ENCODE assay signal across 21 mouse cellular contexts in the genomic region with DNA sequence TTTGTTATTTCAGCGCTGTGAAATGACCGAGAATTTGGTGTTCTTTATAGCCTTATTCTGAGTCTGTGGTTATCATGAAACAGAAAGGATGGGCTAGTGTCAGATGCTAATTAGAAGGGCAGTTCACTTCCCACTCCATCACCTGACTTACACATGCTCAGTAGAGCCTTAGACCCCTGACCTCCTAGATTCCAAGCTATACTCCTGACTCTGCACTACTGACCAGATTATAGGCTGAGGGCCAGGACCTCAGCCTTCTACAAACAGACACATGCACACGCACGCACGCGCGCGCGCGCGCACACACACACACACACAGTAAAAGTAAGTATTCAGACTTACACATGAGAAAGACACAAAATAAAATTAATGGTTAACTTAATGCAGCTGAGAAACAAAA. TPM values are rescaled to one million over a fixed set of nuclear protein-coding genes. Genes with fewer than 3 reads are reported as not detected.
DNase-seq lines count a peak whose midpoint lies in the region; ATAC-seq and TF ChIP-seq lines count a peak whose summit lies in the region.
"Had no signal": no experiment of that assay in that cellular context is flagged by ENCODE, and none has a peak within 500 bp of the region (broad histone marks: within the 10 kb centered on the region; RNA-seq: fewer than 3 reads in every experiment).

No protein-coding gene starts in this region.

- no peak overlapping the region for H3K9ac ChIP-seq in liver, adult 2 months (ENCODE audit: low read depth, low read length)
- no peak overlapping the region for H3K9ac ChIP-seq in liver, embryonic 11.5 days (ENCODE audit: low read depth, low read length)
- H3K9ac ChIP-seq: embryonic facial prominence, embryonic 13.5 days; embryonic facial prominence, embryonic 15.5 days; forebrain, embryonic 12.5 days; forebrain, embryonic 15.5 days had no signal

- no peaks in the 10 kb centered on the region for H3K27me3 ChIP-seq in liver, adult 2 months (ENCODE audit: control insufficient read depth, insufficient read depth, low read length)
- no peaks in the 10 kb centered on the region for H3K27me3 ChIP-seq in liver, embryonic 11.5 days (replicated peaks; ENCODE audit: control insufficient read depth, insufficient read depth, low read length)
- H3K27me3 ChIP-seq: embryonic facial prominence, embryonic 13.5 days; embryonic facial prominence, embryonic 15.5 days; forebrain, embryonic 12.5 days; forebrain, embryonic 15.5 days had no signal

- no peak for ATAC-seq in liver, embryonic 11.5 days (replicated peaks; ENCODE audit: low FRiP score)

- 64% methylated on average over 11 of the region's 11 CpGs for WGBS in liver, adult 2 months
- WGBS in liver, embryonic 11.5 days: 93% methylated on average over 11 of the region's 11 CpGs

- TF ChIP-seq POLR2A in liver, adult 2 months (IDR thresholded peaks at IDR 0.05; ENCODE audit: extremely low read depth, insufficient read depth, low read length): no peak

- H3K79me2 ChIP-seq in liver, adult 2 months (ENCODE audit: control insufficient read depth, insufficient read depth, low read length): peaks cover 5% of the 10 kb centered on the region; the same call in 1 of the 2 replicates

- DNase-seq in heart, adult 11 months: peak; percentile 74
- no peak for DNase-seq in heart, postnatal 4 days
- peak; percentile 52 for DNase-seq in liver, adult 2 months (ENCODE audit: extremely low read depth, low read depth, low spot score)
- DNase-seq in liver, embryonic 11.5 days (ENCODE audit: low spot score): no peak
- no peak for DNase-seq in left cerebral cortex, adult 9 months (ENCODE audit: low spot score in 2 of 2)

- H3K4me1 ChIP-seq in liver, adult 2 months (ENCODE audit: control insufficient read depth, insufficient read depth, low read length): peaks cover 17% of the 10 kb centered on the region
- H3K4me1 ChIP-seq in liver, embryonic 11.5 days (replicated peaks; ENCODE audit: control insufficient read depth, insufficient read depth, low read length): no peaks in the 10 kb centered on the region
- H3K4me1 ChIP-seq: embryonic facial prominence, embryonic 13.5 days; forebrain, embryonic 10.5 days; forebrain, embryonic 12.5 days; forebrain, embryonic 15.5 days had no signal

- H3K36me3 ChIP-seq in liver, adult 2 months (ENCODE audit: control insufficient read depth, insufficient read depth, low read length): peaks cover 15% of the 10 kb centered on the region; the same call in 1 of the 2 replicates
- no peaks in the 10 kb centered on the region for H3K36me3 ChIP-seq in liver, embryonic 11.5 days (ENCODE audit: control insufficient read depth, insufficient read depth, low read length)
- H3K36me3 ChIP-seq: embryonic facial prominence, embryonic 13.5 days; embryonic facial prominence, embryonic 15.5 days; forebrain, embryonic 10.5 days; forebrain, embryonic 12.5 days; forebrain, embryonic 15.5 days had no signal

- TF ChIP-seq CTCF in liver, adult 2 months (IDR thresholded peaks at IDR 0.05; ENCODE audit: low read depth, low read length): no peak

- H3K9me3 ChIP-seq in liver, embryonic 11.5 days (ENCODE audit: control insufficient read depth, low read length): no peaks in the 10 kb centered on the region
- H3K9me3 ChIP-seq: embryonic facial prominence, embryonic 13.5 days; embryonic facial prominence, embryonic 15.5 days; forebrain, embryonic 10.5 days; forebrain, embryonic 12.5 days; forebrain, embryonic 15.5 days had no signal

- H3K27ac ChIP-seq in liver, adult 2 months (replicated peaks; ENCODE audit: insufficient read depth, low read depth, low read length): no peak overlapping the region
- no peak overlapping the region for H3K27ac ChIP-seq in liver, embryonic 11.5 days (ENCODE audit: low read depth, low read length)
- H3K27ac ChIP-seq: embryonic facial prominence, embryonic 13.5 days; embryonic facial prominence, embryonic 15.5 days; forebrain, embryonic 10.5 days; forebrain, embryonic 12.5 days; forebrain, embryonic 15.5 days had no signal

- peak overlapping the region; percentile 3; the same call in 1 of the 2 replicates for H3K4me3 ChIP-seq in liver, adult 2 months (ENCODE audit: insufficient read depth, low read depth, low read length)
- H3K4me3 ChIP-seq in liver, embryonic 11.5 days (ENCODE audit: low read depth, low read length): no peak overlapping the region
- H3K4me3 ChIP-seq: embryonic facial prominence, embryonic 13.5 days; embryonic facial prominence, embryonic 15.5 days; erythroblast, embryonic 14.5 days; forebrain, embryonic 10.5 days; forebrain, embryonic 12.5 days; forebrain, embryonic 15.5 days had no signal

- no peak overlapping the region for H3K4me2 ChIP-seq in liver, embryonic 11.5 days
- H3K4me2 ChIP-seq: embryonic facial prominence, embryonic 13.5 days; embryonic facial prominence, embryonic 15.5 days; forebrain, embryonic 12.5 days; forebrain, embryonic 15.5 days had no signal

RNA-seq across cellular contexts. Expression of gene Ang, which starts 8.0 kb away (rescaled TPM):
- 1 to 10 TPM; 2.2 to 3.3 TPM for total RNA-seq in heart, postnatal 4 days (2021)
- total RNA-seq in liver, adult 2 months (2014; rRNA removed): 224 and 249 TPM in 2 replicates
- 541 and 671 TPM in 2 replicates for polyA plus RNA-seq in liver, adult 2 months (2012; rRNA removed)
- polyA plus RNA-seq in liver, embryonic 11.5 days (2014; fragmentation: Nextera tagmentation; extraction: Ambion mirVana): 3.6 and 4.0 TPM in 2 replicates
- total RNA-seq: MEL had no signal
- polyA plus RNA-seq: erythroblast, embryonic 14.5 days had no signal

RNA-seq across cellular contexts. Expression of gene Rnase4, which starts 8.0 kb away (rescaled TPM):
- total RNA-seq in heart, postnatal 4 days (2021): 10 to 100 TPM; 30.4 to 31.7 TPM
- 1,910 and 2,134 TPM in 2 replicates for total RNA-seq in liver, adult 2 months (2014; rRNA removed)
- 1,816 and 2,115 TPM in 2 replicates for polyA plus RNA-seq in liver, adult 2 months (2012; rRNA removed)
- polyA plus RNA-seq in liver, embryonic 11.5 days (2014; fragmentation: Nextera tagmentation; extraction: Ambion mirVana): 13.3 and 13.6 TPM in 2 replicates
- total RNA-seq: MEL had no signal

RNA-seq across cellular contexts. Expression of gene Eddm3b, which starts 15.3 kb away (rescaled TPM):
- total RNA-seq in heart, postnatal 4 days (2021): not detected
- not detected in 2 replicates for total RNA-seq in liver, adult 2 months (2014; rRNA removed)
- not detected in 2 replicates for polyA plus RNA-seq in liver, adult 2 months (2012; rRNA removed)
- not detected in 2 replicates for polyA plus RNA-seq in liver, embryonic 11.5 days (2014; fragmentation: Nextera tagmentation; extraction: Ambion mirVana)
- total RNA-seq: adrenal gland, adult 2 months; adrenal gland, postnatal 10 days; adrenal gland, postnatal 25 days; common myeloid progenitor, adult 5-6 weeks; ES-E14; MEL had no signal
- polyA plus RNA-seq: adrenal gland, adult 2 months; brain, embryonic 14.5 days; C2C12; embryonic facial prominence, embryonic 11.5 days; embryonic facial prominence, embryonic 13.5 days; embryonic facial prominence, embryonic 15.5 days; erythroblast, embryonic 14.5 days; forebrain, embryonic 10.5 days; forebrain, embryonic 12.5 days; forebrain, embryonic 15.5 days had no signal

RNA-seq across cellular contexts. Expression of gene Olfr750, which starts 24.7 kb away (rescaled TPM):
- not detected for total RNA-seq in heart, postnatal 4 days (2021)
- not detected in 2 replicates for total RNA-seq in liver, adult 2 months (2014; rRNA removed)
- polyA plus RNA-seq in liver, adult 2 months (2012; rRNA removed): not detected in 2 replicates
- polyA plus RNA-seq in liver, embryonic 11.5 days (2014; fragmentation: Nextera tagmentation; extraction: Ambion mirVana): not detected in 2 replicates
- total RNA-seq: adrenal gland, postnatal 10 days; adrenal gland, postnatal 25 days; adrenal gland, postnatal 4 days; common myeloid progenitor, adult 5-6 weeks; ES-E14; MEL had no signal
- polyA plus RNA-seq: adrenal gland, adult 2 months; brain, embryonic 14.5 days; C2C12; embryonic facial prominence, embryonic 11.5 days; embryonic facial prominence, embryonic 13.5 days; embryonic facial prominence, embryonic 15.5 days; erythroblast, embryonic 14.5 days; forebrain, embryonic 10.5 days; forebrain, embryonic 12.5 days; forebrain, embryonic 15.5 days had no signal

RNA-seq across cellular contexts. Expression of gene Rnase6, which starts 24.8 kb away (rescaled TPM):
- total RNA-seq in heart, postnatal 4 days (2021): under 1 TPM; 0.34 to 0.69 TPM
- 1.1 and 1.2 TPM in 2 replicates for total RNA-seq in liver, adult 2 months (2014; rRNA removed)
- 0.57 and 1.0 TPM in 2 replicates for polyA plus RNA-seq in liver, adult 2 months (2012; rRNA removed)
- 3.2 and 4.2 TPM in 2 replicates for polyA plus RNA-seq in liver, embryonic 11.5 days (2014; fragmentation: Nextera tagmentation; extraction: Ambion mirVana)
- total RNA-seq: ES-E14 had no signal
- polyA plus RNA-seq: C2C12; embryonic facial prominence, embryonic 11.5 days had no signal

Comparison
In these comparisons a context has a peak if more than half of its experiments do, and no peak if none do; other contexts are left out.
1. DNase-seq: peak in heart, adult 11 months (single experiment) and liver, adult 2 months (single experiment); none in heart, postnatal 4 days (single experiment), liver, embryonic 11.5 days (single experiment) and left cerebral cortex, adult 9 months (0 of 2).
2. RNA of gene Ang, which starts 8.0 kb away (total RNA-seq): 224 to 249 TPM in liver, adult 2 months; 2.2 to 3.3 TPM in heart, postnatal 4 days; every median in the first group is over 10 times any median in the second.
3. RNA of gene Rnase4, which starts 8.0 kb away (total RNA-seq): 1,910 to 2,134 TPM in liver, adult 2 months; 30.4 to 31.7 TPM in heart, postnatal 4 days; every median in the first group is over 10 times any median in the second.